Mouse (Mus musculus) kidney, adult 2 months (tissue): ENCODE results near the gene Extl1.

Experiments used
- CTCF ChIP-seq: fragments of 200-500 bp; conservative IDR thresholded peaks from 2 replicates; pipeline ENCODE4 v1.5.1; 2011; ENCODE audit warnings: low read depth, mild to moderate bottlenecking, control low read depth, low read length, moderate library complexity, mixed read lengths; ENCODE audit not compliant: insufficient read depth, insufficient read length
- POLR2A ChIP-seq: fragments of 200-500 bp; IDR thresholded peaks from one replicate; pipeline ENCODE4 v1.6.1; 2011; ENCODE audit warnings: low read depth, low read length, control low read depth

- no peak for TF ChIP-seq CTCF
- TF ChIP-seq POLR2A = no peak
Measured at GRCm38 (mm10) chr4:134310106-134310505, 73.5 kb downstream of the Extl1 start.
